Mouse (Mus musculus) forebrain, embryonic 10.5 days (tissue): ENCODE data around the gene Rpl21. TPM values are rescaled to one million over a fixed set of nuclear protein-coding genes. Genes with fewer than 3 reads are reported as not detected.

Source experiments
- DNase-seq: peaks from one replicate; pipeline ENCODE4 v3.0.0-alpha.2; 2017; ENCODE audit warnings: low spot score; ENCODE audit errors: extremely low spot score
- H3K27ac ChIP-seq: fragments of 300-500 bp; sonication (generic); 2 replicates; pipeline ENCODE4 v1.5.1; 2016; ENCODE audit warnings: mild to moderate bottlenecking
- H3K27me3 ChIP-seq: fragments of 300-500 bp; sonication (generic); 2 replicates; pipeline ENCODE4 v1.6.1; 2016; ENCODE audit warnings: mild to moderate bottlenecking; ENCODE audit not compliant: poor library complexity, severe bottlenecking
- H3K36me3 ChIP-seq: fragments of 300-500 bp; sonication (generic); replicated peaks from 2 replicates; pipeline ENCODE4 v1.6.1; 2016; ENCODE audit warnings: mild to moderate bottlenecking, moderate library complexity
- H3K4me1 ChIP-seq: fragments of 300-500 bp; sonication (generic); 2 replicates; pipeline ENCODE4 v1.6.1; 2016
- H3K4me3 ChIP-seq: fragments of 300-500 bp; sonication (generic); 2 replicates; pipeline ENCODE4 v1.5.1; 2016; ENCODE audit warnings: mild to moderate bottlenecking, moderate library complexity
- H3K9me3 ChIP-seq: fragments of 300-500 bp; sonication (generic); 2 replicates; pipeline ENCODE4 v1.6.1; 2016; ENCODE audit warnings: mild to moderate bottlenecking, moderate library complexity
- WGBS: fragments of 180-500 bp; shearing (Covaris S2); methylation state at CpG from one replicate; pipeline ENCODE4 v1.1.7; 2016; 5-methylcytosine and 5-hydroxymethylcytosine counted together
- polyA plus RNA-seq: library from polyadenylated mRNA; unstranded; fragments of >200 nt; fragmentation: Nextera tagmentation; extraction: Ambion mirVana; gene quantifications from 2 replicates; pipeline ENCODE4 v1.2.1, GENCODE M21; 2016

Rpl21 gene
- polyA plus RNA-seq, 1 experiment from 2014 or later, result 529 TPM

DNA sequence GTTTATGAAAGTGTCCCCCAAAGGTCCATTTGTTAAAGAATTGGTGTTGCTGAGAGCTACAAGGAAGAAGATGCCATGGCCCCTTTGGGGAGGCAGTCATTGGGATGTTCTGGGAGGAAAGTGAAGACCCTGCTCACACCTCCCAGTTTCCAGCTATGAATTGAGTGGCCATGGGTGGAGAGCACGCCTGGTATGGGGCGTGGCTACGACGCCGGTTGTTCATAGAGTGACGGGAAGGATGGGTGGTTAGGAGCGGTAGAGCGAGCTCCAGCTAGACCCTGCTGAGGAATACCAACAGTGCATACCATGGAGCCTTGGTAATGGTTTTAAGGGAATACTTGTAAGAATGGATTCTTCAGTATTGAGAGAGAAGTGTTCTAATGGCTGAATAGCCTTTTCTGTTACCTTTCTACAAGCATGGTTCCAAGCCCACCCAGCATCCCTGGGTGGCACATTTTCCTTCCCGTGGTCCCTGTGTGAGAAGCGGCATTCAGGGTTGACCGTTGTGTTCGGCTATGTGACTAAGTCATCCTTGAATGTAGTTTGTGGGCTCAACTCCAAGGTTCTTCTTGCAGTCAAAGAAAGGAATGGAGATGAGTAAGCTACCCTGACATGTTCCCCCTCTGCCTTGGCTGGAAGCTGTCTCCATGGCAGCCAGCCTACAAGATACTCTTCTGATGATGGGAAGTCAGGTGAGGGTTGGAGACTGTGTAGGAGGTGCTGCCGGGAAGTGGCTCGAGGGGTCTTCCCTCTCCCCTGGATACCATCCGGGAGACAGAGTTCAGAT is 51.0 kb downstream of the Rpl21 start:
- H3K4me3 ChIP-seq, result no peak overlapping the region
- H3K27me3 ChIP-seq, result no peaks in the 10 kb centered on the region
- no peak for DNase-seq
- no peaks in the 10 kb centered on the region for H3K9me3 ChIP-seq
- no peaks in the 10 kb centered on the region for H3K36me3 ChIP-seq
- no peak overlapping the region for H3K27ac ChIP-seq
- 91% methylated on average over 15 of the region's 15 CpGs for WGBS
- no peaks in the 10 kb centered on the region for H3K4me1 ChIP-seq

Other genes starting within 250 kb of the Rpl21 start
- 0.07 and 0.15 TPM in 2 replicates for gene Gpr12, start 247.7 kb upstream of the Rpl21 start, polyA plus RNA-seq
- gene Usp12, start 37.9 kb upstream of the Rpl21 start, polyA plus RNA-seq, result 13.2 and 14.2 TPM in 2 replicates
- gene Rasl11a, start 12.2 kb downstream of the Rpl21 start, polyA plus RNA-seq, result 37.4 and 39.5 TPM in 2 replicates
- gene Gtf3a, start 115.8 kb downstream of the Rpl21 start, polyA plus RNA-seq, result 149 and 150 TPM in 2 replicates
- gene Mtif3, start 130.9 kb downstream of the Rpl21 start, polyA plus RNA-seq, result 20.7 and 22.4 TPM in 2 replicates
- gene Lnx2, start 243.7 kb downstream of the Rpl21 start, polyA plus RNA-seq, result 8.6 and 9.8 TPM in 2 replicates
- gene Polr1d, start 244.2 kb downstream of the Rpl21 start, polyA plus RNA-seq, result 129 and 132 TPM in 2 replicates